Mouse (Mus musculus): ENCODE measurements around the gene Orm3.

DNA sequence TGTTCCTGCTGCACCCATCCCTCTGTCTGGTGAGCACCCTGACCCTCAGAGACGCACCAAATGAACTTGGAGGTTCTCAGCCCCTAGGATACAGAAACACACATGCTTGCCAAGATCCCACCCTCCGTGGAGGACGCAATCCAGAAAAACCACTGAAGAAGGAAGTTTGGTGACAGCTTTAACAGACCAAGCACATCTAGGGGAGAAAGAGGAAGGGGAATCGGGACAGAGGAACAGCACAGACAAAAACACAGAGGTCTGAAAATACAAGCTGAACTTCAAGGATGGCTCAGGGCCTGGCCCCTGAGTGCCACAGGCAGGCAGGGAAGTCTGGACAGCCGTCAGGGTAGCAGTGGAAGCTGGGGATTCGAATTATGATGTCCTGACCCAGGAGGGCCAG is 45.7 kb downstream of the Orm3 start:
- TF ChIP-seq TCF3 (IDR thresholded peaks at IDR 0.05; ENCODE audit: insufficient read length, low read depth), result no peak
- no peak for TF ChIP-seq POLR2A (IDR thresholded peaks at IDR 0.05; ENCODE audit: insufficient read length, low read depth)
- no peak for TF ChIP-seq MAX (IDR thresholded peaks at IDR 0.05; ENCODE audit: low read depth)
